Mouse (Mus musculus): ENCODE results near the gene Dusp2.

DNA sequence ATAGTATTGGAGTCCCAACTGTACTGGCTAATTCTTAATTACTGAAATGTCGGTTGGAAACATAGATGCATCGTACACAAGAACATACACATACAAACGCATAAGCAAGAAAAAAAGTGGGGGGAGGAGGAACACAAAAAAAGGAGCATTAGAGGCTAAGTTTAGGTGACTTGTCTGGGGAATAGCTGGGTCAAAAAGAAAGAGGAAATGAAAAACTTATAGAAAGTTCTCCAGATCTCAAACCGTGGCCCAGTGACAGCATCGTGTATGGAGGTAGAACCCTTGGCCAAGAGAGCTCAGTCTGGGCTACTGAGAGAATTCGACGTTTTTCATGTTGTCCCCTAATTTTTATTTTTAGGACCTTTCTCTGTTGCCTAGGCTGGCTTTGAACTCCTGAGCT is 25.3 kb upstream of the Dusp2 start:
- TF ChIP-seq CTCF (IDR thresholded peaks at IDR 0.05; ENCODE audit: low read depth) (no peak), EP300 (IDR thresholded peaks at IDR 0.05; ENCODE audit: low read depth) (no peak)

Data from liver, postnatal 0 days (tissue).